In the genomic region with DNA sequence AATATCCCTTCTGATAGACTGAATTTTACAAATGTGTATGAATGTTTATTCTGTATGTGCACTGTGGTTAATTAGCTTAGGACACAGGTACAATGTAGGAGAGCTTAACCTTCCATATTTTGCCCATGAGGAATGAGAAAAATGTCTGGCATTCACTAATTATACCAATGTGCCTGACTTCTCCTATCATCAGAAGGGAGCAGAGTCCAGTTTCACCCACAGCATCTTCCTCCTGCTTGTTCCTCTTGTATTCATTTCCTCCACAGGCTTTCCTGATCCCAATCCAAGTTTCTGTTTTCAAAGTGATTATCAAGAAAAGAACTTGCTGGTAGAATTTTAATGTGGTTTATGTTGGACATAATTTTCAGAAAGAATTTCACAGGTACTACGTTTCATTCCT, we compare ENCODE assay signal across 15 mouse cellular contexts.
"Had no signal": no experiment of that assay in that cellular context is flagged by ENCODE, and none has a peak within 500 bp of the region (broad histone marks: within the 10 kb centered on the region; RNA-seq: fewer than 3 reads in every experiment).

No protein-coding gene starts in this region.

- ATAC-seq: liver, postnatal 0 days; lung, postnatal 0 days; midbrain, embryonic 13.5 days; midbrain, embryonic 15.5 days had no signal

- H3K4me1 ChIP-seq: lung, embryonic 15.5 days; megakaryocyte, embryonic 14.5 days; midbrain, embryonic 13.5 days; midbrain, embryonic 15.5 days; neural tube, embryonic 12.5 days had no signal

- H3K4me3 ChIP-seq: lung, embryonic 15.5 days; megakaryocyte, embryonic 14.5 days; midbrain, embryonic 13.5 days; midbrain, embryonic 15.5 days; neural tube, embryonic 12.5 days had no signal

- H3K27ac ChIP-seq: lung, embryonic 15.5 days; macrophage; midbrain, embryonic 13.5 days; midbrain, embryonic 15.5 days; neural tube, embryonic 12.5 days had no signal

- DNase-seq: liver, postnatal 0 days; lung, adult 2 months; lung, postnatal 14 days; lung, postnatal 36 days; right cerebral cortex, postnatal 14 days; thymus, adult 18-20 months; thymus, postnatal 14 days; thymus, postnatal 36 days had no signal

- H3K36me3 ChIP-seq: lung, embryonic 15.5 days; midbrain, embryonic 13.5 days; midbrain, embryonic 15.5 days; neural tube, embryonic 12.5 days had no signal

- H3K27me3 ChIP-seq: lung, embryonic 15.5 days; megakaryocyte, embryonic 14.5 days; midbrain, embryonic 13.5 days; midbrain, embryonic 15.5 days; neural tube, embryonic 12.5 days had no signal
